Mouse (Mus musculus): ENCODE data around the gene Sult1b1.
"Not testable (repeated sequence)": the region's sequence is repeated elsewhere in the genome, so short reads cannot be mapped to it uniquely, and the experiment has no call there.

Sult1b1 gene

GRCm38 (mm10) chr5:87538111-87538510, at the start of gene Sult1b1:
Gene Sult1b1, minus strand, starts transcription at chr5:87538195.
- DNase-seq (ENCODE audit: low spot score in 2 of 2) = no peak

GRCm38 (mm10) chr5:87580389-87580788, 42.4 kb upstream of the Sult1b1 start:
- DNase-seq (ENCODE audit: low spot score in 2 of 2) = no peak

GRCm38 (mm10) chr5:87574174-87574573, 36.2 kb upstream of the Sult1b1 start:
- no peak for DNase-seq (ENCODE audit: low spot score in 2 of 2)

- no peak for DNase-seq (ENCODE audit: low spot score in 2 of 2)
Observed at GRCm38 (mm10) chr5:87573490-87573889, 35.5 kb upstream of the Sult1b1 start.

- DNase-seq (ENCODE audit: low spot score in 2 of 2) = no peak
Observed at GRCm38 (mm10) chr5:87572781-87573180, 34.8 kb upstream of the Sult1b1 start.

- DNase-seq (ENCODE audit: low spot score in 2 of 2) = no peak
Observed at GRCm38 (mm10) chr5:87568845-87569244, 30.9 kb upstream of the Sult1b1 start, which contains the start of gene Sult1d1. Gene Sult1d1, minus strand, starts transcription at chr5:87569027.

- DNase-seq (ENCODE audit: low spot score in 2 of 2) = no peak
Observed at GRCm38 (mm10) chr5:87567306-87567705, 29.3 kb upstream of the Sult1b1 start.

- no peak for DNase-seq (ENCODE audit: low spot score in 2 of 2)
Observed at GRCm38 (mm10) chr5:87562966-87563365, 25.0 kb upstream of the Sult1b1 start.

GRCm38 (mm10) chr5:87562526-87562925, 24.5 kb upstream of the Sult1b1 start:
- DNase-seq (ENCODE audit: low spot score in 2 of 2) = no peak

- no peak for DNase-seq (ENCODE audit: low spot score in 2 of 2)
Observed at GRCm38 (mm10) chr5:87560145-87560544, 22.1 kb upstream of the Sult1b1 start.

GRCm38 (mm10) chr5:87550935-87551334, 12.9 kb upstream of the Sult1b1 start:
- no peak for DNase-seq (ENCODE audit: low spot score in 2 of 2)

GRCm38 (mm10) chr5:87535994-87536644, 1.9 kb downstream of the Sult1b1 start:
- DNase-seq (ENCODE audit: low spot score in 2 of 2) = no peak

GRCm38 (mm10) chr5:87532288-87532687, 5.7 kb downstream of the Sult1b1 start:
- no peak for DNase-seq (ENCODE audit: low spot score in 2 of 2)

GRCm38 (mm10) chr5:87523561-87523960, 14.4 kb downstream of the Sult1b1 start:
- DNase-seq (ENCODE audit: low spot score in 2 of 2) = not testable (repeated sequence)

- no peak for DNase-seq (ENCODE audit: low spot score in 2 of 2)
Observed at GRCm38 (mm10) chr5:87505776-87506458, 32.1 kb downstream of the Sult1b1 start.

- DNase-seq (ENCODE audit: low spot score in 2 of 2) = no peak
Observed at GRCm38 (mm10) chr5:87502687-87503086, 35.3 kb downstream of the Sult1b1 start.

GRCm38 (mm10) chr5:87499341-87499740, 38.7 kb downstream of the Sult1b1 start:
- DNase-seq (ENCODE audit: low spot score in 2 of 2) = no peak

GRCm38 (mm10) chr5:87498936-87499335, 39.1 kb downstream of the Sult1b1 start:
- DNase-seq (ENCODE audit: low spot score in 2 of 2) = no peak

- no peak for DNase-seq (ENCODE audit: low spot score in 2 of 2)
Observed at GRCm38 (mm10) chr5:87490771-87491170, 47.2 kb downstream of the Sult1b1 start, which contains the start of gene Ugt2a1. Gene Ugt2a1, minus strand, starts transcription at chr5:87490871.

- DNase-seq (ENCODE audit: low spot score in 2 of 2) = not testable (repeated sequence)
Observed at GRCm38 (mm10) chr5:87486706-87487105, 51.3 kb downstream of the Sult1b1 start, which contains the start of gene Gm43638. Gene Gm43638, minus strand, starts transcription at chr5:87486806.

GRCm38 (mm10) chr5:87482160-87482559, 55.8 kb downstream of the Sult1b1 start, which contains the start of gene Ugt2a2:
Gene Ugt2a2, minus strand, starts transcription at chr5:87482260.
- no peak for DNase-seq (ENCODE audit: low spot score in 2 of 2)
